In genomic region chr10:18056391-18056745, GRCm38 (mm10) we compare ENCODE assay signal across 8 mouse cellular contexts. TPM values are rescaled to one million over a fixed set of nuclear protein-coding genes. Genes with fewer than 3 reads are reported as not detected.
A peak's percentile ranks its signal among the peaks of the same experiment; 100 is the strongest.
DNase-seq lines count a peak whose midpoint lies in the region; ATAC-seq and TF ChIP-seq lines count a peak whose summit lies in the region.

No protein-coding gene starts in this region.

- no peaks in the 10 kb centered on the region for H3K36me3 ChIP-seq in hindbrain, embryonic 16.5 days (ENCODE audit: control insufficient read depth, insufficient read depth, low read length)
- H3K36me3 ChIP-seq in myocyte (ENCODE audit: control insufficient read depth, insufficient read depth), result no peaks in the 10 kb centered on the region

- no peaks in the 10 kb centered on the region for H3K27me3 ChIP-seq in hindbrain, embryonic 16.5 days (replicated peaks; ENCODE audit: control insufficient read depth, insufficient read depth, low read length)
- no peaks in the 10 kb centered on the region for H3K27me3 ChIP-seq in myocyte (ENCODE audit: control insufficient read depth, insufficient read depth, insufficient read length)

- H3K9me3 ChIP-seq in hindbrain, embryonic 16.5 days (ENCODE audit: control insufficient read depth, low read length), result no peaks in the 10 kb centered on the region

- peaks cover 18% of the 10 kb centered on the region for H3K4me1 ChIP-seq in hindbrain, embryonic 16.5 days (ENCODE audit: control insufficient read depth, insufficient read depth, low read depth, low read length)

- TF ChIP-seq POLR2A in myocyte (IDR thresholded peaks at IDR 0.05; ENCODE audit: insufficient read length, low read depth), result no peak

- peak overlapping the region; percentile 95 for H3K9ac ChIP-seq in hindbrain, embryonic 16.5 days (ENCODE audit: low read depth, low read length)

- no peak for ATAC-seq in hindbrain, embryonic 16.5 days
- ATAC-seq in CD4-positive, CD25-positive, alpha-beta regulatory T cell, adult 4 months, result no peak

- peak overlapping the region; percentile 75; the same call in 1 of the 2 replicates for H3K27ac ChIP-seq in left cerebral cortex, adult 2 months
- peak overlapping the region; percentile 96 for H3K27ac ChIP-seq in hindbrain, embryonic 16.5 days (ENCODE audit: low read depth, low read length)

- TF ChIP-seq CTCF in left cerebral cortex, adult 2 months (IDR thresholded peaks at IDR 0.05), result no peak

- WGBS in hindbrain, embryonic 16.5 days, result 2% methylated on average over 8 of the region's 8 CpGs

- peak overlapping the region; percentile 80 for H3K4me2 ChIP-seq in hindbrain, embryonic 16.5 days (ENCODE audit: low read length)
- H3K4me2 ChIP-seq in myocyte (ENCODE audit: low read depth), result peak overlapping the region; percentile 77

- H3K4me3 ChIP-seq in left cerebral cortex, adult 2 months, result peak overlapping the region; percentile 95
- peak overlapping the region; percentile 91 for H3K4me3 ChIP-seq in hindbrain, embryonic 16.5 days (ENCODE audit: low read length)
- H3K4me3 ChIP-seq in myocyte, result peak overlapping the region; percentile 53

- peak overlapping the region; percentile 71 for H3ac ChIP-seq in myocyte (ENCODE audit: control insufficient read depth, insufficient read length)

- DNase-seq in left cerebral cortex, adult 2 months (ENCODE audit: extremely low spot score in 1 of 2, low spot score in 2 of 2), result no peak
- DNase-seq in left cerebral cortex, postnatal 10 days (ENCODE audit: extremely low spot score in 1 of 2, low spot score in 2 of 2), result no peak
- peak; percentile 22 for DNase-seq in c-Kit-positive CD71-negative TER-119-negative erythroid progenitor cells, embryonic 14.5 days (ENCODE audit: low read depth)
- DNase-seq in right cerebral cortex, postnatal 4 days, result no peak
- DNase-seq in thymus, adult 18-20 months, result no peak

- peaks cover 54% of the 10 kb centered on the region for H3K79me2 ChIP-seq in myocyte (ENCODE audit: control insufficient read depth, insufficient read depth)

- intact Hi-C loops in left cerebral cortex, adult 2 months (cut with DNase I), result loop anchor here (10.0 kb wide), 2 partner anchors 112 to 322 kb away; partner anchors contain the start of gene Heca
- intact Hi-C loops in left cerebral cortex, postnatal 10 days (cut with DNase I), result loop anchor here (5.0 to 10.0 kb wide), 2 partner anchors 41 to 322 kb away; no protein-coding TSS in a partner anchor

TF ChIP-seq in myocyte, 11 proteins besides CTCF, POLR2A, EP300 and RAD21:
- TF ChIP-seq TCF3 (IDR thresholded peaks at IDR 0.05; ENCODE audit: insufficient read length, low read depth) (no peak), SRF (IDR thresholded peaks at IDR 0.05; ENCODE audit: control insufficient read depth, insufficient read length, low read depth) (no peak), REST (IDR thresholded peaks at IDR 0.05; ENCODE audit: insufficient read depth, insufficient read length) (no peak), MYOD1 (IDR thresholded peaks at IDR 0.05; ENCODE audit: control insufficient read depth in 1 of 3, insufficient read length in 2 of 3, low read depth in 2 of 3) (no peak), USF1 (IDR thresholded peaks at IDR 0.05; ENCODE audit: low read depth) (no peak), TCF12 (IDR thresholded peaks at IDR 0.05; ENCODE audit: insufficient read depth, poor library complexity, severe bottlenecking) (no peak), POLR2AphosphoS2 (IDR thresholded peaks at IDR 0.05; ENCODE audit: insufficient read length, low read depth) (no peak), CEBPB (IDR thresholded peaks at IDR 0.05; ENCODE audit: insufficient read depth, poor library complexity, severe bottlenecking) (no peak), E2F4 (IDR thresholded peaks at IDR 0.05; ENCODE audit: insufficient read depth) (no peak), MAX (IDR thresholded peaks at IDR 0.05; ENCODE audit: low read depth) (no peak), MYOG (IDR thresholded peaks at IDR 0.05; ENCODE audit: control insufficient read depth in 1 of 3, insufficient read depth in 1 of 3, insufficient read length in 2 of 3, low read depth in 2 of 3) (no peak)

RNA-seq across cellular contexts. Expression of gene Reps1, which starts 0.7 kb away (rescaled TPM):
- 10 to 100 TPM; 65.3 to 73.0 TPM for total RNA-seq in left cerebral cortex, adult 2 months (2021)
- total RNA-seq in left cerebral cortex, postnatal 10 days (2021), result 10 to 100 TPM; 53.7 to 54.9 TPM
- 11.7 and 15.2 TPM in 2 replicates for polyA plus RNA-seq in hindbrain, embryonic 16.5 days (2015; fragmentation: Nextera tagmentation; extraction: Ambion mirVana)
- polyA plus RNA-seq in myocyte (2012; fragmentation: generic; extraction: Trizol), result 33.7 TPM
- 10 to 100 TPM; 34.9 to 39.9 TPM for polyA plus RNA-seq in CD4-positive, CD25-positive, alpha-beta regulatory T cell, adult 4 months (2017; shearing (Covaris generic))

RNA-seq across cellular contexts. Expression of gene Abracl, which starts 33.3 kb away (rescaled TPM):
- 10 to 100 TPM; 18.9 to 19.3 TPM for total RNA-seq in left cerebral cortex, adult 2 months (2021)
- total RNA-seq in left cerebral cortex, postnatal 10 days (2021), result 10 to 100 TPM; 17.4 to 21.3 TPM
- 51.6 and 51.7 TPM in 2 replicates for polyA plus RNA-seq in hindbrain, embryonic 16.5 days (2015; fragmentation: Nextera tagmentation; extraction: Ambion mirVana)
- polyA plus RNA-seq in myocyte (2012; fragmentation: generic; extraction: Trizol), result 65.7 TPM
- 100 to 1,000 TPM; 346 to 495 TPM for polyA plus RNA-seq in CD4-positive, CD25-positive, alpha-beta regulatory T cell, adult 4 months (2017; shearing (Covaris generic))
